Mouse (Mus musculus) stomach, embryonic 16.5 days (tissue): ENCODE data around the gene Lypd8. TPM values are rescaled to one million over a fixed set of nuclear protein-coding genes. Genes with fewer than 3 reads are reported as not detected.

Experiments used
- ATAC-seq: fragments of 200-750 bp; cut with Nextera tagmentation; 2 replicates; pipeline ENCODE4 v1.8.0; 2017; ENCODE audit warnings: moderate number of reproducible peaks, moderate TSS enrichment; ENCODE audit not compliant: insufficient read depth, low FRiP score
- H3K27ac ChIP-seq: fragments of 300-500 bp; sonication (generic); 2 replicates; pipeline ENCODE4 v1.5.1; 2014; ENCODE audit warnings: low read length
- H3K27me3 ChIP-seq: fragments of 300-500 bp; sonication (generic); 2 replicates; pipeline ENCODE4 v1.6.1; 2014; ENCODE audit warnings: low read length, control low read depth, mixed read lengths; ENCODE audit not compliant: control insufficient read depth, insufficient read depth
- H3K36me3 ChIP-seq: fragments of 300-500 bp; sonication (generic); 2 replicates; pipeline ENCODE4 v1.6.1; 2014; ENCODE audit warnings: low read length; ENCODE audit not compliant: control insufficient read depth, insufficient read depth
- H3K4me1 ChIP-seq: fragments of 300-500 bp; sonication (generic); 2 replicates; pipeline ENCODE4 v1.6.1; 2014; ENCODE audit warnings: low read length, control low read depth, mixed read lengths; ENCODE audit not compliant: control insufficient read depth, insufficient read depth
- H3K4me2 ChIP-seq: fragments of 300-500 bp; sonication (generic); 2 replicates; pipeline ENCODE4 v1.6.1; 2014; ENCODE audit warnings: low read depth, low read length, mixed read lengths
- H3K4me3 ChIP-seq: fragments of 300-500 bp; sonication (generic); replicated peaks from 2 replicates; pipeline ENCODE4 v1.5.1; 2014; ENCODE audit warnings: mild to moderate bottlenecking, low read length
- H3K9ac ChIP-seq: fragments of 300-500 bp; sonication (generic); 2 replicates; pipeline ENCODE4 v1.6.1; 2014; ENCODE audit warnings: low read length
- H3K9me3 ChIP-seq: fragments of 300-500 bp; sonication (generic); replicated peaks from 2 replicates; pipeline ENCODE4 v1.6.1; 2016; ENCODE audit warnings: low read length, control low read depth; ENCODE audit not compliant: control insufficient read depth
- WGBS: fragments of 180-500 bp; shearing (Covaris S2); extraction: QIAGEN DNeasy Blood & Tissue Kit; methylation state at CpG from one replicate; pipeline ENCODE4 v1.1.7; 2014; 5-methylcytosine and 5-hydroxymethylcytosine counted together
- polyA plus RNA-seq: library from polyadenylated mRNA; unstranded; fragments of >200 nt; fragmentation: Nextera tagmentation; extraction: Ambion mirVana; gene quantifications from 2 replicates; pipeline ENCODE4 v1.2.1, GENCODE M21; 2015

The Lypd8 gene
- polyA plus RNA-seq, 1 experiment from 2014 or later: 213 TPM

DNA sequence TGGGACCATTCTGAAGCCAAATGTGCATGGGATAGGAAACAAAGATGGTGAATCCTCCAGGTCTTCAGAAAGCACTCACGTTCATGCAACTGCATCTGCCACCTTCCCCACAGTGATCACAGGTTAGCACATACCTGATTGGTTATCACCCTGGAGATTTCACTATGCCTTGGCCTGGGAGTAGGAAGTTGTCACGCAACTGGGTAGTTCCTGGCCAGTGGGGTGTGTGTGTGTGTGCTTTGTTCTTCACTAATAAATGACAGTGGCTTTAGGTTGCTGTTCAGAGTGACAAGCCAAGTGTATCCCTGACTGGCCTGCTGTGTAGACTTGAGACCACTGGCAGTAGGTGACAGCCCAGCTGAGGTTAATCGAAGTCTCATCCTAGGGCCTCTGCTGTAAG lies 53.4 kb downstream of the Lypd8 start, which contains the start of gene Gm12253:
Gene Gm12253 (plus strand): TSS at position 301 of the 400 bp plus-strand sequence.
- no peaks in the 10 kb centered on the region for H3K27me3 ChIP-seq
- H3K4me3 ChIP-seq: no peak within 1 kb of the TSS
- no peak within 1 kb of the TSS for H3K4me2 ChIP-seq
- WGBS: 84% methylated on average over 3 of the region's 3 CpGs
- no peaks in the 10 kb centered on the region for H3K4me1 ChIP-seq
- no peaks in the 10 kb centered on the region for H3K36me3 ChIP-seq
- H3K27ac ChIP-seq: no peak within 1 kb of the TSS
- H3K9ac ChIP-seq: no peak within 1 kb of the TSS
- H3K9me3 ChIP-seq: no peaks in the 10 kb centered on the region
- no peak for ATAC-seq

DNA sequence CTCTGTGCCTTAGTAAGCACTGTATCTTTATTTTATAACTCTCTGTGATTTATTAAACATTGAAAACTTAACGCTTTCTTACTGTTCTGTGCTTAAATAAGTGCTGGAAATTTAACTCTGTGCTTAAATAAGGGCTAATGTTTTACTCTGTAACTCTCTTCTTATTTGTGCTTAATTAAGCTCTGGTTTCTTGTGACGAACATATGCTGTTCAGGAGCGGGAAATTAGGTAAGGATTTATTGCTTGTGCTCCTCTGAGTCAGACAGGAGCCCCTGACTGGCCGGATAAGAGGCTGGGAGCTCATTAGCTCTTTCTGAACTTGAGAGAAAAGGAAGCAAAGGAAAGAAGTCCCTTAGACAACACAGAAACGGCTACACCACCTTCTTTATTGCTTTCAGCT lies 59.0 kb downstream of the Lypd8 start:
- no peaks in the 10 kb centered on the region for H3K9me3 ChIP-seq
- H3K27me3 ChIP-seq: no peaks in the 10 kb centered on the region
- WGBS: 26% methylated on average over 5 of the region's 5 CpGs
- H3K36me3 ChIP-seq: no peaks in the 10 kb centered on the region
- no peaks in the 10 kb centered on the region for H3K4me1 ChIP-seq
- no peak for ATAC-seq
- H3K4me2 ChIP-seq: no peak overlapping the region
- no peak overlapping the region for H3K4me3 ChIP-seq
- H3K9ac ChIP-seq: no peak overlapping the region
- no peak overlapping the region for H3K27ac ChIP-seq

Other genes with a start within 250 kb of the Lypd8 start
- gene Gemin5, start 210.5 kb upstream of the Lypd8 start, polyA plus RNA-seq: 12.7 and 14.9 TPM in 2 replicates
- 111 and 118 TPM in 2 replicates for gene Mrpl22, start 207.4 kb upstream of the Lypd8 start, polyA plus RNA-seq
- 4.5 and 6.3 TPM in 2 replicates for gene Igtp, start 179.5 kb upstream of the Lypd8 start, polyA plus RNA-seq
- gene Irgm2, start 179.4 kb upstream of the Lypd8 start, polyA plus RNA-seq: 3.7 and 4.0 TPM in 2 replicates
- 0.17 and 0.26 TPM in 2 replicates for gene 4930438A08Rik, start 104.2 kb upstream of the Lypd8 start, polyA plus RNA-seq
- 28.8 and 29.9 TPM in 2 replicates for gene Zfp692, start 72.0 kb upstream of the Lypd8 start, polyA plus RNA-seq
- 44.8 and 52.1 TPM in 2 replicates for gene Zfp672, start 48.7 kb upstream of the Lypd8 start, polyA plus RNA-seq
- 29.8 and 37.1 TPM in 2 replicates for gene Sh3bp5l, start 48.3 kb upstream of the Lypd8 start, polyA plus RNA-seq
- not detected in 2 replicates for gene 1810065E05Rik, start 42.1 kb downstream of the Lypd8 start, polyA plus RNA-seq
- not detected in 2 replicates for gene Gm12253, start 53.5 kb downstream of the Lypd8 start, polyA plus RNA-seq
- not detected in 2 replicates for gene Lypd9, start 73.9 kb downstream of the Lypd8 start, polyA plus RNA-seq
- gene Olfr30, start 83.2 kb downstream of the Lypd8 start, polyA plus RNA-seq: not detected in 2 replicates
- not detected in 2 replicates for gene Olfr332, start 113.5 kb downstream of the Lypd8 start, polyA plus RNA-seq
- not detected in 2 replicates for gene Olfr331, start 123.5 kb downstream of the Lypd8 start, polyA plus RNA-seq
- not detected in 2 replicates for gene Olfr330, start 155.8 kb downstream of the Lypd8 start, polyA plus RNA-seq
- gene Olfr329-ps, start 167.4 kb downstream of the Lypd8 start, polyA plus RNA-seq: not detected in 2 replicates
- gene Olfr328, start 176.6 kb downstream of the Lypd8 start, polyA plus RNA-seq: not detected in 2 replicates
- not detected in 2 replicates for gene Olfr224, start 191.5 kb downstream of the Lypd8 start, polyA plus RNA-seq
- gene Olfr325, start 198.7 kb downstream of the Lypd8 start, polyA plus RNA-seq: not detected in 2 replicates
- gene Olfr324, start 216.1 kb downstream of the Lypd8 start, polyA plus RNA-seq: not detected in 2 replicates
- gene 2210407C18Rik, start 237.0 kb downstream of the Lypd8 start, polyA plus RNA-seq: 4.2 and 15.4 TPM in 2 replicates